Comparison of ENCODE assay signal across 8 mouse cellular contexts in genomic region chr17:57105181-57106034, GRCm38 (mm10). TPM values are rescaled to one million over a fixed set of nuclear protein-coding genes. Genes with fewer than 3 reads are reported as not detected.
DNase-seq lines count a peak whose midpoint lies in the region; ATAC-seq and TF ChIP-seq lines count a peak whose summit lies in the region.

TSS of gene Tnfsf9 (plus strand) at chr17:57105325.

- H3K36me3 ChIP-seq in forebrain, embryonic 11.5 days (ENCODE audit: control insufficient read depth, insufficient read depth, low read length): no peaks in the 10 kb centered on the region
- no peaks in the 10 kb centered on the region for H3K36me3 ChIP-seq in hindbrain, embryonic 14.5 days (replicated peaks; ENCODE audit: control insufficient read depth, insufficient read depth)
- no peaks in the 10 kb centered on the region for H3K36me3 ChIP-seq in liver, embryonic 14.5 days (replicated peaks; ENCODE audit: control insufficient read depth, insufficient read depth, low read depth)
- no peaks in the 10 kb centered on the region for H3K36me3 ChIP-seq in neural tube, embryonic 11.5 days (ENCODE audit: control insufficient read depth, insufficient read depth, low read length)

- DNase-seq in right cerebral cortex, postnatal 4 days: peak; percentile 55
- no peak for DNase-seq in right cerebral cortex, postnatal 14 days
- DNase-seq in forebrain, embryonic 11.5 days (ENCODE audit: low spot score): peak; percentile 88
- peak; percentile 58 for DNase-seq in hindbrain, embryonic 14.5 days (ENCODE audit: low spot score)
- DNase-seq in liver, embryonic 14.5 days (ENCODE audit: low read depth in 3 of 3, low spot score in 3 of 3): no peak
- peak; percentile 78 for DNase-seq in neural tube, embryonic 11.5 days (ENCODE audit: low spot score)
- DNase-seq in frontal cortex, postnatal 14 days (ENCODE audit: low spot score in 2 of 2): no peak

- no peaks in the 10 kb centered on the region for H3K9me3 ChIP-seq in forebrain, embryonic 11.5 days (ENCODE audit: control insufficient read depth, low read length)
- no peaks in the 10 kb centered on the region for H3K9me3 ChIP-seq in hindbrain, embryonic 14.5 days (ENCODE audit: control insufficient read depth, low read length)
- H3K9me3 ChIP-seq in liver, embryonic 14.5 days (ENCODE audit: control insufficient read depth, low read length): no peaks in the 10 kb centered on the region
- no peaks in the 10 kb centered on the region for H3K9me3 ChIP-seq in neural tube, embryonic 11.5 days (ENCODE audit: control insufficient read depth, low read length)

- H3K4me2 ChIP-seq in forebrain, embryonic 11.5 days (ENCODE audit: low read depth, low read length, severe bottlenecking): peak within 1 kb of the TSS; percentile 76
- H3K4me2 ChIP-seq in hindbrain, embryonic 14.5 days (replicated peaks): peak within 1 kb of the TSS; percentile 67
- peak within 1 kb of the TSS; percentile 69 for H3K4me2 ChIP-seq in liver, embryonic 14.5 days (ENCODE audit: low read depth)
- H3K4me2 ChIP-seq in neural tube, embryonic 11.5 days (ENCODE audit: low read depth): peak within 1 kb of the TSS; percentile 95

- no peaks in the 10 kb centered on the region for H3K27me3 ChIP-seq in forebrain, embryonic 11.5 days (ENCODE audit: control insufficient read depth, insufficient read depth, low read length)
- no peaks in the 10 kb centered on the region for H3K27me3 ChIP-seq in hindbrain, embryonic 14.5 days (ENCODE audit: control insufficient read depth, insufficient read depth, low read length)
- peaks cover 16% of the 10 kb centered on the region for H3K27me3 ChIP-seq in liver, embryonic 14.5 days (ENCODE audit: control insufficient read depth, insufficient read depth, low read length)
- H3K27me3 ChIP-seq in neural tube, embryonic 11.5 days (ENCODE audit: control insufficient read depth, insufficient read depth, low read length): no peaks in the 10 kb centered on the region

- peak within 1 kb of the TSS; percentile 75 for H3K9ac ChIP-seq in forebrain, embryonic 11.5 days (ENCODE audit: low read length)
- peak within 1 kb of the TSS; percentile 79 for H3K9ac ChIP-seq in hindbrain, embryonic 14.5 days
- H3K9ac ChIP-seq in liver, embryonic 14.5 days (replicated peaks): peak within 1 kb of the TSS; percentile 28; the same call in 1 of the 2 replicates
- H3K9ac ChIP-seq in neural tube, embryonic 11.5 days (ENCODE audit: low read length): peak within 1 kb of the TSS; percentile 76

- H3K4me3 ChIP-seq in bone marrow macrophage, adult 2 months (ENCODE audit: insufficient read depth, low read length): peak within 1 kb of the TSS; percentile 71
- H3K4me3 ChIP-seq in forebrain, embryonic 11.5 days (ENCODE audit: low read depth, low read length): peak within 1 kb of the TSS; percentile 54
- peak within 1 kb of the TSS; percentile 52 for H3K4me3 ChIP-seq in hindbrain, embryonic 14.5 days (replicated peaks; ENCODE audit: low read length)
- H3K4me3 ChIP-seq in liver, embryonic 14.5 days (ENCODE audit: insufficient read depth in 1 of 2, low read depth in 2 of 2, low read length in 2 of 2): peak within 1 kb of the TSS; percentile 53 to 68
- peak within 1 kb of the TSS; percentile 59 for H3K4me3 ChIP-seq in neural tube, embryonic 11.5 days (ENCODE audit: low read depth, low read length)

- ATAC-seq in forebrain, embryonic 11.5 days (replicated peaks; ENCODE audit: low FRiP score): peak; percentile 83
- ATAC-seq in hindbrain, embryonic 14.5 days (ENCODE audit: low FRiP score): peak; percentile 74
- ATAC-seq in liver, embryonic 14.5 days (ENCODE audit: insufficient read depth): peak; percentile 45; the same call in 1 of the 2 replicates
- ATAC-seq in neural tube, embryonic 11.5 days (ENCODE audit: insufficient read depth, low FRiP score, low TSS enrichment): peak; percentile 77

- TF ChIP-seq POLR2A in bone marrow macrophage, adult 2 months (IDR thresholded peaks at IDR 0.05; ENCODE audit: borderline replicate concordance, low read depth, low read length): no peak

- no peak for TF ChIP-seq CTCF in bone marrow macrophage, adult 2 months (IDR thresholded peaks at IDR 0.05; ENCODE audit: low read depth, low read length)
- TF ChIP-seq CTCF in liver, embryonic 14.5 days (IDR thresholded peaks at IDR 0.05; ENCODE audit: low read depth): no peak

- WGBS in forebrain, embryonic 11.5 days: under 1% methylated on average over 58 of the region's 61 CpGs
- under 1% methylated on average over 53 of the region's 61 CpGs for WGBS in hindbrain, embryonic 14.5 days
- WGBS in liver, embryonic 14.5 days (ENCODE audit: insufficient replicate concordance): under 1% methylated on average over 57 of the region's 61 CpGs
- WGBS in neural tube, embryonic 11.5 days: under 1% methylated on average over 49 of the region's 61 CpGs

- H3K4me1 ChIP-seq in bone marrow macrophage, adult 2 months (ENCODE audit: control insufficient read depth, insufficient read depth, low read length): peaks cover 53% of the 10 kb centered on the region
- peaks cover 8% of the 10 kb centered on the region for H3K4me1 ChIP-seq in forebrain, embryonic 11.5 days (replicated peaks; ENCODE audit: control insufficient read depth, insufficient read depth, low read length)
- H3K4me1 ChIP-seq in hindbrain, embryonic 14.5 days (replicated peaks; ENCODE audit: control insufficient read depth, insufficient read depth, low read length): peaks cover 17% of the 10 kb centered on the region
- H3K4me1 ChIP-seq in liver, embryonic 14.5 days (replicated peaks; ENCODE audit: control insufficient read depth in 2 of 2, insufficient read depth in 2 of 2, low read length in 1 of 2): peaks cover 0 to 2% of the 10 kb centered on the region in 2 experiments; a peak in 1 of 4 replicates
- H3K4me1 ChIP-seq in neural tube, embryonic 11.5 days (ENCODE audit: control insufficient read depth, insufficient read depth, low read length): no peaks in the 10 kb centered on the region

- no peak for TF ChIP-seq EP300 in liver, embryonic 14.5 days (IDR thresholded peaks at IDR 0.05; ENCODE audit: low read depth)

- H3K27ac ChIP-seq in bone marrow macrophage, adult 2 months (ENCODE audit: insufficient read depth, low read depth, low read length): peak within 1 kb of the TSS; percentile 83
- no peak within 1 kb of the TSS for H3K27ac ChIP-seq in forebrain, embryonic 11.5 days (ENCODE audit: low read depth, low read length)
- no peak within 1 kb of the TSS for H3K27ac ChIP-seq in hindbrain, embryonic 14.5 days
- H3K27ac ChIP-seq in liver, embryonic 14.5 days: no peak within 1 kb of the TSS
- 0 out of 2 replicates have a peak within 1 kb of the TSS, but pooled peaks have one; percentile 20 for H3K27ac ChIP-seq in neural tube, embryonic 11.5 days (ENCODE audit: low read depth, low read length)

RNA-seq across cellular contexts. Expression of gene Tnfsf9, which starts in this region (rescaled TPM):
- polyA plus RNA-seq in bone marrow macrophage, adult 2 months (2012; ENCODE audit: insufficient read depth, insufficient read length, missing spikeins): 6.0 and 6.9 TPM in 2 replicates
- polyA plus RNA-seq in forebrain, embryonic 11.5 days (2014; fragmentation: Nextera tagmentation; extraction: Ambion mirVana): 10.9 and 12.9 TPM in 2 replicates
- polyA plus RNA-seq in hindbrain, embryonic 14.5 days (2014; fragmentation: Nextera tagmentation; extraction: Ambion mirVana): 5.6 and 6.2 TPM in 2 replicates
- polyA plus RNA-seq in liver, embryonic 14.5 days (2012; rRNA removed): 0.46 and 0.50 TPM in 2 replicates
- polyA plus RNA-seq in liver, embryonic 14.5 days (2014; fragmentation: Nextera tagmentation; extraction: Ambion mirVana): 0.22 and 0.49 TPM in 2 replicates
- polyA plus RNA-seq in neural tube, embryonic 11.5 days (2014; fragmentation: Nextera tagmentation; extraction: Ambion mirVana): 6.1 and 6.8 TPM in 2 replicates

Comparison
In these comparisons a context has a peak if more than half of its experiments do, and no peak if none do; other contexts are left out.
1. DNase-seq: peak in right cerebral cortex, postnatal 4 days (single experiment), forebrain, embryonic 11.5 days (single experiment), hindbrain, embryonic 14.5 days (single experiment) and neural tube, embryonic 11.5 days (single experiment); none in right cerebral cortex, postnatal 14 days (single experiment), liver, embryonic 14.5 days (0 of 3) and frontal cortex, postnatal 14 days (0 of 2).
2. Peak in ATAC-seq, H3K4me3 ChIP-seq, H3K9ac ChIP-seq and H3K4me2 ChIP-seq in liver, embryonic 14.5 days; RNA of the gene not detected or under 1 TPM.
3. H3K27ac ChIP-seq: peak in bone marrow macrophage, adult 2 months (single experiment) and neural tube, embryonic 11.5 days (single experiment); none in forebrain, embryonic 11.5 days (single experiment), hindbrain, embryonic 14.5 days (single experiment) and liver, embryonic 14.5 days (single experiment).
4. H3K9ac ChIP-seq: peak in every context shown above with its lines; median percentile 79 in hindbrain, embryonic 14.5 days; 76 in neural tube, embryonic 11.5 days; 75 in forebrain, embryonic 11.5 days; 28 in liver, embryonic 14.5 days.
5. Peak in every context shown above with its lines, with median percentiles within 50 percentile points of each other: H3K4me3 ChIP-seq, ATAC-seq and H3K4me2 ChIP-seq.